Mouse (Mus musculus) kidney, postnatal 4 days (tissue): ENCODE results near the gene Ripor3.
"Not testable (repeated sequence)": the region's sequence is repeated elsewhere in the genome, so short reads cannot be mapped to it uniquely, and the experiment has no call there.

Experiments
- DNase-seq, 2 experiments: peaks; one replicate each; pipeline ENCODE4 v3.0.0; 2021; ENCODE audit warnings: mixed read lengths in 2 of 2

The Ripor3 gene

DNA sequence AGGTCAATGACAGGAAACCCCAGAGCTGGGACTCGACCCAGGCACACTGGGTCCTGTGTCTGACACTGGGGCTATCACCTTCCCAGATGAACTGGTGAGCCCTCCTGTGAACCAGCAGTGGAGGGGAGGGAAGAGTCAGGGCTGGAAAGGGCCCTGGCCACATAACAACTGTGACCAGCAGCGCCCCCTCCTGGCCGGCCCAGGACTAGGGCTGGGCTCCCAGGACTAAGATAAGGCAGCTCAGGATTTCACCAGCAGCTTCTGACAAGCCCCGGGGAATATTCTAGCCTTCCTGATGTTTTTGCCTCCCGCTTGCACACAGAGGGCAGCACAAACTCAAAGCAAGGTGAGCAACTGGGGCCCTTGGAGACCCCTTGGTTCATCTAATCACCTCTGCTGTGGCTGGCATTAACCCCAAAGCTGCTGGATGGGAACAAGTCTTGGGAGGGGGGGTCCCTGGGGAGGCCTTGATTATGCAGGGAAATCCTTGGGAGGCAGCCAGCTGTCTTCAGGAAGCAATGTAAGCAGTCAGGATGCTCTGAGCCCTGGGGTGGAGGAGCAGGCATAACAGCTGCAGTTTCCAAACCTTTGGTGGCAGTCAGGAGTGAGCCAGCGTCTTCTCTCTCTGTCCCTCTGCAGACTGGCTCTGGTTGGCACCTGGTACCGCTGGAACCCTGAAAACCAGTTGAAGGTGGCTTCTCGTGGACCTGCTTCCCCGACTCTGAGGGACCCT, at the start of gene Ripor3:
Gene Ripor3 (minus strand): TSS at position 683 of the 733 bp plus-strand sequence.
- DNase-seq: peak; percentile 87 to 91

DNA sequence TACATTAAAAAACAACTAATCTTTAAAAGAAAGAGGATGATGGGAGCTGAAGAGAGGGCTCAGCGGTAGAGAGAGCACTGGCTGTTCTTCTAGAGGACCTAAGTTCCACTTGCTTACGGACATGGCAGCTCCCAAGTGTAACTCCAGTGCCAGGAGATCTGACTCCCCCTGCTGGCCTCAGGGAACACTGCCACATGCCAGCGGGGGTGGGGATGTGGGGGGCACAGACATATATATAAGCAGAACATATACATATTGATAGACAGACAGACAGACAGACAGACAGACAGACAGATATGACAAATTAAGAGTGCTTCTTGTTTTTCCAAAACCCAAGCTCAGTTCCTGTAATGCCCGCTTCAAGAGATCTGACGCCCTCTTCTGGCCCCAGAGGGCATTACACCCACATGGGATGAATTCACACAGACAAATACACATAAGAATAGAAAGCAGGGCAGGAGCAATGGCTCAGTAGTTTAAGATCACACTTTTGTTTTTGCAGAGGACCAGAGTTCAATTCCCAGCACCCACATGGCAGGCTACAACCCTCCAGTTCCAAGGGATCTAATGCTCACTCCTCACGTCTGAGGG, 48.9 kb upstream of the Ripor3 start:
- DNase-seq: peak in 1 of 2 experiments; percentile 38

DNA sequence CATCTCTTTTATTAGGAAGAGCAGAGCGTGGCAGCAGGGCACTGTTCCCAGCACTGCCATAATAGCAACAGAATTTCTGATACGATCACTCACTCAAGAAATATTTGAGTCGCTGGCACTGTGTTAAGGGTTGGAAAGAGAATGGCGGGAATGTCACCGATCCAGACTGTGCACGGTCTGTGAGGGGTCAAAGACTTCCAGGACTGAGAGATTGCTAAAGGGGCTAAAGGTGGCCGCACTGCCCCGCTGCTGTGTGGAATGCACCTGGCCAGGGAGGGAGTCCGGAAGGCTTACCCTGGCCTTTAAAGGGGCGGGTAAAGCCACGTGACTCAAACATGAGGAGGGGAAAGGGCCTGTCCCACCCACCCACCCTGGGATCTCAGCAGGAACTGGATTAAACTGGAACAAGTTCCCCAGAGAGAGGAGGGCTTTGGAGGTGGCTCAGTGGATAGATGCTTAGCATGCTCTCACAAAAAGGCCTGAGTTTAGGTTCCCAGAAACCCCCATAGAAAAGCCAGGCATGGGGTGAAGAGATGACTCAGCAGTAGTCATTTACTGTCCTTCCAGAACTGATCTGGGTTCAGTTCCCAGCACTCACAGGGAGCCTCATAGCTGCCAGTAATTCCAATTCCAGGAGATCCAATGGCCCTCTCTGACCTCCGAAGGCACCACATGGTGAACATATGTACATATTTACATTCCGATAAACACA, 48.2 kb upstream of the Ripor3 start:
- DNase-seq: peak in 1 of 2 experiments; percentile 68

DNA sequence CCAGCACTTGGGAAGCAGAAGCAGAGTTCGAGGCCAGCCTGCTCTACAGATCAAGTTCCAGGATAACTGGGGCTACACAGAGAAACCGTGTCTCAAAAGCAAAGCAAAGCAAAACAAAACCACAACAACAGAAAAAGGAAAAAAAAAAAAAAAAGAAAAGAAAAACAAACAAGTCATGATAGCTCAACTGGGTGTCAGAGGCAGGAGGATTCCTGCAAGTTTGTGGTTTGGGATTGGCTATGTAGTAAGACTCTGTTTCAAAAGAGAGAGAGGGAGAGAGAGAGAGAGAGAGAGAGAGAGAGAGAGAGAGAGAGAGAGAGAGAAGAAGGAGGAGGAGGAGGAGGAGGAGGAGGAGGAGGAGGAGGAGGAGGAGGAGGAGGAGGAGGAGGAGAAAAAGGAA, 47.5 kb upstream of the Ripor3 start:
- DNase-seq: not testable (repeated sequence)

DNA sequence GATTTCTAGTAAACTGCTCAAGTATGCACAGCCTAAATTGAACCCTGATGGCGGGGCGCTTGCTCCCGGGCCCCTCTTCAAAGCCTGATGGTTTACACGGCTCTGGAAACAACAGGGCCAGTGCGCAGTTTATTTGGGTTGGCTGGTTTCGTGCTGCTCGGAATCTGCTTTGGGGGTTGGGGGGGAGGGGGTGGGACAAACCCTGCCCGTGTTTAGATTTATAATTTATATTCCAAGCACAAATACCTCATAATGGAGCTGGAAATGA, 46.2 kb upstream of the Ripor3 start:
- peak in 1 of 2 experiments; percentile 37 for DNase-seq

DNA sequence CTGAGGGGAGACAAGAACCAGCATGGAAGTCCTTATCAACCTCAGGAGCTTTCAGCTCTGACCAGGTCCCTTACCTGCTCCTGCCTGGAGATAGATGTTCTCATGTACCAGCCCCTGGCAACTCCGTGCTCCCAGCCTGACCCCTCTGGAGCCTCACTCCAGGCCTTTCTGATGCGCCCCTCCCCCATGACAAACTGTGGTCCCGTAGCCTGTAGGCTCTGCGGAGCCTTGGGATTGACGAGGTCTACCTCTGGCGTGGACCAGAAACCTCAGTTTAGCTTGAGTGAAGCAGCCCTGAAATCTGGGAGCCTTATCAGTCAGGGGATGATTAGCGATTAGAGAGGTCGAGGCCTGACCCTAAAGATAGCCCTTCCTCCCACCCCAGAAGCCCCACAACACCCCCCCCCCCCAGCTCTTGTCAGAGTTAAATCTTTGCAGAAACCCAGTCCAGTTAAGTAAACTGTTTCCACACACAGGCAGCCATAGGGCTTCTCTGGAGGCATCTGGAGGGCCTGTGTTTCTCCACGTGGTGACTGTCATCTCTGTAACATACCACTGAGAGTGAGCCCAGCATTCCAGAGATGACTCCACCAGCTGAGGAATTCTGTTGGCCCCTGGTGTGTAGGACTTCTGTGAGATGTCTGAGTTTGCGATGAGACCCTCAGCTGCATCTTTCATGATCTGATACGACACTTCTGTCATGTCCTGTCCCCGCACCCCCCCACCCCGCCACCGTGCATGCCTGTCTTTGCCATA, 45.7 kb upstream of the Ripor3 start:
- peak; percentile 38 to 51 for DNase-seq

DNA sequence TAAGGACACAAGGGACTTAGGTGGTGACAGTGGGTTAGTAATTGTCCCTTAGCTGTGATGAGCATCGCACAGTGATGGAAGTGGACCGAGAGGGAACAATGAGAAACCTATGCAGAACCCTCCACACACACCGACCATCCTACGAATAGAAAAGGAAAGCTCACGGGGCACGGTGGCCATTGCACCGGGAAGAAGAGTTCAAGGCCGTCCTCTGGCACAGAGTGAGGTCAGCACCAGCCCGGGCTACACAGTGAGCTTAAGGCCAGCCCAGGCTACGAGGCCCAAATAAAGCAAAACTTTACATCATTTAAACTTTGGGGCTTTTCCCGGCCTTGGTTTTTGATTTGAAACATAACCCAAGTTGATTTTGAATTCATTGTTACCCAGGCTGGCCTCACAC, 43.7 kb upstream of the Ripor3 start:
- no peak for DNase-seq

DNA sequence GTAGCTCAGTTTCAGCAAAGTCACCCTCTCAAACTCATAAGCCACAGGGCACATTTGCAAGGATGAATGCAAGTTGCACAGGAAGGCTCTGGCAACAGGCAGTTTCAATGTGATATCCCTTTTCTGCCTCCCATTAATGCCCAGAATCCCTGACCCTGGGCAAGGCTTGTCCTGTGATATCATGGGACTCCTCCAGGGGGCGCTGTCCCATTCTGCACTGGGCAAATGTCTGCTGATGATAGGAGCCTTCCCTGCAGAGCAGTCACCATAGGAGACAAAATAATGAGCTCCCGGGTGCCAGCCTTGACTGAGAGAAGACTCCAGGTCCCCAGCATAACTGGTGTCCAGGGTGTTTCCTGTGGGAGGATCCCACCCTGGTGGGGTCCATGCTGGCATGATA, 42.3 kb upstream of the Ripor3 start:
- DNase-seq: peak; percentile 77 to 81

DNA sequence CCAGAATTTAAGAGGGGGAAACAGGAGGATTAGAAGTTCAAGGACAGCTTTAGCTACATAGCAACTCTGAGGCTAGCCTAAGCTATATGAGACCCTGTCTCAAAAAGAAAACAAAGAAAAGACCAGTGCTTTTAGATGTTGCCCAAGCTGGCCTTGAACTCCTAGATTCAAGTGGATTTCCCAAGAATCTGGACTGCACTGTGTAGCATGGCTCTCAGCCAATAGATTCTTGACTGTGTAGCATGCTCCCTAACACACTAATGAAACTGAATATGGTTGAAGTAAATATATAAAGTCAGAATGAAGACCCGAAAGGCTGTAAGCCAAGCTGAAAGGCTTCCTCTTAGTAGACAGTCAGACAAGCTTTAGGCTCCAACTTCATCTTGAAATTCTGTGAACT, 41.7 kb upstream of the Ripor3 start:
- DNase-seq: no peak

DNA sequence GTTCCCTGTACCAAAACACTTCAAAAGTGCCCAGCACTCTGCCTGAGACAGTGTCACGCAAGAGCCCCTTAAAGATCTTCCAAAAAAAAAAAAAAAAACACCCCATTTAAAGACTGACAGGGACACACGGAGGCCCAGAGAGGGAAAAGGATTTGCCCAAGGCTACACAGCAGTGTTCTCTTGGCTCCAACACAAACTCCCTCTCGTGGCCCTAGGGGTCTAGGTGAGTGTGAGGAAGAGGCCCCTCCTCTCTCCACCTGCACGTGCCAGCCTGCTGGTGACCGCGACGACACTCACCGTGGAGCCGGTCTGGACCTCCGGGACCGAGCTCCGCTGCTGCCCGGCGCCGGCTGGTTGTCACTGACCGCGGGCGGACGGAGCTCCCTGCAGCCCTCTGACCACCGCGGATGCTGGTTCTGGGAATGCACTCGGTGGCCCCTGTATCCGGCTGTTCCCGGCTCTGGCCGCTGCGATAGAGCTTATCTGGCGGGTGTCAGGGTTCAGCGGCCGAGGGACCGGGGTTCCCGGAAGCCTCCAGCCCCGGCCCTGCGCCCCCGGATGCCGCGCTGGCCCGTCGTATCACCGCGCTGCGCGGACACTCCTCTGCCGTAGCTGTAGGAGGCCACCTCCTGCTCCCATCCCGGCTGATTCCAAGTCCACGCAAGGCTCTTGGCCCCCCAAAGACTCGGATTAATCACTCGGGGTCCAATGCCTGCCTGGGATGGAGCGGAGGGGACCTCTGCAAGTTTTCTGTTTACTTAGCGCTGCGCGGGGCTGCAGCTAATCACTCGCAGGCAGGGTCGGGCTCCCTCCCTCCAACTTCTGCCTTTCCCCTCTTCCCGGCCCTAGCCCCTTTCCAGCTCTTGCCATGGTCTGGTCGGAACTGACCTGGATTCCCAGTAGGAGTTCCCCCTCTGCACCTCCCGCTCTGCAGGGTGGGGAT, 39.9 kb upstream of the Ripor3 start:
- DNase-seq: peak; percentile 74 to 81

DNA sequence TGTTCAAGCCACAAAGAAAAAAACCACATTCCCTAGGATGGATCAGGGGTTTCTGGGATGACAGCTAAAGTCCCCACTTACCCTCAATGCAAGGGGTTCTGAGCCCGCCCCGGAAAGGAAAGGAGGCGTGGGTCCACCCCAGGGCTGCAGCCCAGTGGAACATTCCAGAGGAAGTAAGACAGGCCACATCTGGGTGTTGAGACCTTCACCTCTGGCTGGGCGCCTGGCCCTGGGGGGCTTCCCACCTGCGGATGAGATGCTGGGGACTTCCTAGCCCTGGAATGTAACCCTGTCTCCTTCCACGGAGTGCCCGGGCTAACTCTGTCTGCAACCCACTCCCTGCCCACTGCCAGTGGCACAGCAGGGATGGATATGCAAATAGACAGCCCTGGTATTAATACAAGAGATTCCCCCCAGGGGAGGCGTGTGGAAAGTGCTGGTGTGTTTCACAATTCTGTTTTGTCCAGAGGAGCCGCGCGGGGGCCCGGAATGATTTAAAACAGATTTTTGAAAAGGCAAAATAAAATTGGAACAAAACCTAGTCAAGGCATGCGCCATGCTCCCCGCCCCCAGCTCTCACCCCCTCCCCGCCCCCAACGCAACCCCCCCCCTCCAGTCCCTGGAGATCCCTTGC, 38.7 kb upstream of the Ripor3 start:
- peak; percentile 41 to 61 for DNase-seq

DNA sequence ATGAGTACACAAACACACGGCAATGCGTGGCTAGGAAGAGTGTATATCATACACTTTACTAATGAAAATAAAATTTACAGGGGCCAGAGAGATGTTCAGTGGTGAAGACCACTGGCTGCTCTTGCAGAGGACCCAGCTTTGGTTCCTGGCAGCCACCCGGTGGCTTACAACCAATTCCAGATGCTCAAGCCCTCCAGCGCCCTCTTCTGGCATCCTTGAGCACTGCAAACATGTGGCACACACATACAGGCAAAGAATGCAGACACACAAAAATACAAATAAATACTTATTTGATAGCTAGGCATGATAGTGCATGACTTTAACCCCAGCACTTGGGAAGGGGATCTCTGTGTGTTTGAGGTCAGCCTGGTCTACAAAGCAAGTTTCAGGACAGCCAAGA, 36.0 kb upstream of the Ripor3 start:
- DNase-seq: peak; percentile 40 to 57

DNA sequence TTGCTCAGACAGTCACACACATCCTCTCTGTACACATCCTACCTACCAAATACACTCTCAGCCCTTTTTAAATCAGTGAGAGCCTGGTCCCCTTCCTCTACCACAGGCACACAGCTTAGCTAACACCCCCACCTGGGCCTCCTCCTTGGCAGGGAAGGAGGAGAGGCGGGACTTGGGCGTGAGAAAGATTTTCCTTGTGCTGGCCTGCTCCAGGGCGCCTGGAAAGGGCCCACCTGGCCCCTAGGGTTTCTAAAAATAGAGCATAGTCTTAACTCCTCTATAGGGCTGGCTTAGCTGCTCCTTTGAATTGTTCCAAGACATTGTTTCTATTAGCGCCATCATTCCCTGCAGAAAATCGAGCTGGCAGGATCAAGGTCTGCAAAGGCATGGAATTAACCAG, 35.4 kb upstream of the Ripor3 start:
- peak; percentile 57 to 67 for DNase-seq

DNA sequence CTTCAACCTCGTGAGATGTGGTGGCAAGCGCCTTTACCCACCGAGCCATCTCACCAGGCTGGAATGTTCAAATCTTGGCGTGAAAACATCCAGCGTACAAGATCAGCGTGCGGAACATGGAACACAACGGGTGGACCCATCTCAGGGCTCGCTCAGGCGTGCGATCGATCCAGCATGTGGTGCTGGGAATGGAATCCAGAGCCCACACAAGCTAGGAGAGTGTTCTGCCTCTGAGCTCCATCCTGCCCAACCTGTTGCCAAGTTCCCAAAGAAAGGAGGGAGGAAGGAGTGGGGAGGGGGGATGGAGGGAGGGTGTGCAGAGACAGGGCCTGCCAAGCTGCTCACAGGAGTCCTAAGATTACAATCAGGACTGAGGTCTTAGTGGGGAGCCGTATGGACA, 34.9 kb upstream of the Ripor3 start:
- peak; percentile 24 to 46 for DNase-seq

DNA sequence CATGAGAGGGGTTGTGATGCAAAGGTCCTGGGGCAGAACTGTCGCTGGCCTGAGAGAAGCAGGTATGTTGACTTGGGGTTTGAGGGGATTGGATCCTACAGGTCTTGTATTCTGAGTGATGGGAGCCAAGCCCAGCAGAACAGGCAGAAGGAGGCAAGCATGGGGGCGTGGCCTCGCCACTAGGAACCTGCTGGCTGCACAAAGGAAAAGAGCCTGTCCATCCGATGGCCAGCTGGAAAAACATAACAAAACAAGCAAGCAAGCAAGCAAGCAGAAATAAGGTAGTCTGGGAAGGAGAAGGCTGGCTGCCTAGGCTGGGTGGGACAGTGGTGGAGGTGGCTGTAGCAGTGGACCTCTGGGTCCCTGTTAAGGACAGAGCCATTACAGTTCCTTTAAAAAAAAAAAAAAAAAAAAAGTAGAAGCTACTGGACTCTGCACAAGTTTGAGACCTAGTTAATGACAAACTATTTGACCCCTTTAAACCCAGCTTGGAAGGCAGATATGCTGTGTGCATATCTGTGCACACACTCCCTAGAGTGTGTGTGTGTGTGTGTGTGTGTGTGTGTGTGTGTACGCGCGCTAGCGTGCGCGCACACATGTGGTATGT, 34.4 kb upstream of the Ripor3 start:
- peak; percentile 61 to 77 for DNase-seq

DNA sequence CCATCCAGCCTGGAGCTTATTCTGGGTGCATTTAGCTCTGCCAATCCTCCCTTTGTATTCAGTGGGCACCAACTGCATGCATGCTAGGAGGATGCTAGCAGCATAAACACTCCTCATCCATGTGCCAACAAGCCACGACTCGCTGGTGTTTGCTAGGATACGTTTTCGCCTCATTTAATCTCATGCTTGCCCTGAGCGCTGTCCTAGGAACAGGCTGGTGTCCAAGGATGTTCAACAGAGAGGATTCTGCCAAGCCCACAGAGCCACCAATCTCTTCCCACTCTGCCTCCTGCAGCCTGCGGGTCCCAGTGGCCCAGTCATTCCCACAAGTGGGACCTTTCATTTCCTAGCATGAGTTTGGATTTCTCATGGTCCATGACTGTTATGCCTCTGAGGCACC, 31.6 kb upstream of the Ripor3 start:
- no peak for DNase-seq

DNA sequence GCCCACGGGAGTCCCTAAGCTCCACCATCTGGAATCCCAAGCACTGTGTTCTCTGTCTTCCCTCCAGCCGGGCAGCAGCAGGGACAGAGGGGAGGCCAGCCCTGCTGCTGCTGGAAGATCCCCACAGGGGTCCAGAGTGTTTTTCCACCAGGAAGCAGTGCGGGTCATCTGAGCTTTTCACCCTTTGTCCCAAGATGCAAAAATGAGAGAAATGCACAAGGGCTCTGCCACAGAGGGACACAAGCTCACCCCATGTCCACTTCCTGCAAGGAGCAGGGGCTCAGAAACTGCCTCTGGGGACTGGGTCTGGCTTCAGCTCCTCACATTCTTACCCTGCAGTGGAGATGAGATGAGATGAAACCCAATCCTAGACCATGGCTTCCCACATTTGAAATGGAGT, 30.3 kb upstream of the Ripor3 start:
- no peak for DNase-seq

DNA sequence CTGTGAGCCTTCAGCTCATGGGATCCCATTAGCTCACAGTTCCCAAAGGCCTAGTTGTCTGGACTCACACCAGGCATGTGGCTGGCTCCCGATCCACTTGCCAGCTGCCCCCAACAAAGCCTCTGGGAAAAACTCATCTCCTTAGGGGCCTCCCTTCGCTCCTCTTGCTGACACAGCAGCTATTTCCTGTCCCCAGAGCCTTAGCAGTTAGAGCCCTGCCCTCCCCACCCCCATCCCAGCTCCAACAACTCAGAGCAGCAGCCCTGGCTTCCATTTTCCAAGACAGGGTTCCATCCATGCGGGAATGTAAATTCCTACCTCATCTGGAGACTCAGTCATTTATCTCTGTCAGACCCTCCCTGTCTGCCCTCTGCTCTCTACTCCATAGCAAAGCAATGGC, 26.6 kb upstream of the Ripor3 start:
- peak; percentile 49 to 66 for DNase-seq

DNA sequence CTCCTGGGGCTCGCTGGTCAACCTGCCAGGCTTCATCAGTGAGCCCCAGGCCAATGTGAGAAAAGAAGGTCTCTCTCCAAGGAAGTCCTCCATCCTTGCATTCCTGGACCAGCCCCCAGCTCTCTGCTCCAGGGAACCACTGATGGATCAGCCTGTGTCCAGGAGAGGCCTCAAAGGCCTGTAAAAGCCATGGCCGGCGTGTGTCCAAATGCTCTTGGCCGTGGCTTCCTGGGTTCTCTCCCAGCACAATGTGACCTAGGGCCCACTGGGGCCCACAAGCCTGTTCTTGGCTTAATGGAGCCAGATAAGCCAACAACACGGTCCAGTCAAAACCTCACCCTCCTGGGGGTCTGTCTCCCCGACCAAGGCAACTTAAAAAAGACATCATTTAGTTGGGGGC, 25.5 kb upstream of the Ripor3 start:
- no peak for DNase-seq

DNA sequence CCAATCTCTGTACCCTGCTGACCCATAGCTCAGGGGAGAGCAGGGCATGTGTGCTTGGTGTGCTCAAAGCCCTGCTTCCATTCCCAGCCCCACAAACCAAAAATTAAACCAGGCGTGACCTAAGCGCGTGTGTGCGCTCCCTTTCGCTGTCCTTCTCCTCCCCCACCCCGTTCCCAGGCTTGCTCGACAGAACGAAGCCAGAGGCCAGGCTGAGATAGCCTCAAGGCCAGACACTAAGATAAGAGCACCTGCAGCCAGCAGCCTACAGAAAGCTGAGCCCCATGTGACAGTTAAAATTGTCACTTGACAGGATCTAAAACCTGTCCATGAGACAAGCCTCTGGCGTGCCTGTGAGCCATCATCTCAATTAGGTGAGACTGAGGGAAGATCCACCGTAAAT, 23.5 kb upstream of the Ripor3 start:
- no peak for DNase-seq

DNA sequence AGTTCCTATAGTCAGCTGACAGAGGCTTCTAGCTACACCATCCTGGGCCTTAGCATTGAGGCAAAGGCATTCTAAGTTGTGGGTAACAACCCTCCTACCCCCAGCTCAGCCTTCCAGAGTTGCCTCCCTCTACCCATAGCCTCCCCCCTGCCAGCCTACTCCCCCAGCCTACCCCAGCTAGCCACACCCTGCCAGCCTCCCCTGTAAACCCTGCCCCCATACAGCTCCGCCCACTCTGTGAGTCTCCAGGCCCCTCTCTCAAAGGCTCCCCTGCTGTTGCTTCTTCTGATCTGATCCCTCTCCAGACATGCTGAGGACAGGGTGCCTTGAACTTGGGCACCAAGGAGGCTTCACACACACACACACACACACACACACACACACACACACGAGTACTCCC, 21.4 kb upstream of the Ripor3 start:
- no peak for DNase-seq
